Mouse (Mus musculus): ENCODE measurements around the gene Mapk8ip3. TPM values are rescaled to one million over a fixed set of nuclear protein-coding genes. Genes with fewer than 3 reads are reported as not detected.

Gene Mapk8ip3
- polyA plus RNA-seq, 1 experiment from 2014 or later = 21.8 TPM

GRCm38 (mm10) chr17:24878117-24878397, 58.7 kb downstream of the Mapk8ip3 start:
- H3K9me3 ChIP-seq (ENCODE audit: control insufficient read depth, low read length) = no peaks in the 10 kb centered on the region
- 24% methylated on average over 5 of the region's 5 CpGs for WGBS
- peak overlapping the region; percentile 64 for H3K9ac ChIP-seq (ENCODE audit: low read depth, low read length)
- H3K36me3 ChIP-seq (ENCODE audit: control insufficient read depth, insufficient read depth, low read length) = 0 out of 2 replicates have a peak, but pooled peaks cover 3% of the 10 kb centered on the region
- ATAC-seq = peak; percentile 72
- no peaks in the 10 kb centered on the region for H3K27me3 ChIP-seq (replicated peaks; ENCODE audit: control insufficient read depth, insufficient read depth, low read length)
- peak overlapping the region; percentile 74 for H3K27ac ChIP-seq (ENCODE audit: low read length)
- peaks cover 10% of the 10 kb centered on the region for H3K4me1 ChIP-seq (ENCODE audit: control insufficient read depth, insufficient read depth, low read length)
- H3K4me3 ChIP-seq (ENCODE audit: low read length) = peak overlapping the region; percentile 13
- peak overlapping the region; percentile 31 for H3K4me2 ChIP-seq (ENCODE audit: low read depth, low read length)

- ATAC-seq = peak; percentile 73
- WGBS = 44% methylated on average over 10 of the region's 10 CpGs
- H3K27ac ChIP-seq (ENCODE audit: low read length) = peak overlapping the region; percentile 74
- peak overlapping the region; percentile 31 for H3K4me2 ChIP-seq (ENCODE audit: low read depth, low read length)
- no peaks in the 10 kb centered on the region for H3K36me3 ChIP-seq (ENCODE audit: control insufficient read depth, insufficient read depth, low read length)
- no peaks in the 10 kb centered on the region for H3K9me3 ChIP-seq (ENCODE audit: control insufficient read depth, low read length)
- no peaks in the 10 kb centered on the region for H3K27me3 ChIP-seq (replicated peaks; ENCODE audit: control insufficient read depth, insufficient read depth, low read length)
- H3K4me1 ChIP-seq (ENCODE audit: control insufficient read depth, insufficient read depth, low read length) = peaks cover 10% of the 10 kb centered on the region
- H3K4me3 ChIP-seq (ENCODE audit: low read length) = peak overlapping the region; percentile 13; the same call in 1 of the 2 replicates
- peak overlapping the region; percentile 64 for H3K9ac ChIP-seq (ENCODE audit: low read depth, low read length)
Measured at GRCm38 (mm10) chr17:24877336-24878116, 59.3 kb downstream of the Mapk8ip3 start.

GRCm38 (mm10) chr17:24874989-24875388, 61.8 kb downstream of the Mapk8ip3 start:
- no peaks in the 10 kb centered on the region for H3K9me3 ChIP-seq (ENCODE audit: control insufficient read depth, low read length)
- H3K4me3 ChIP-seq (ENCODE audit: low read length) = no peak overlapping the region
- no peaks in the 10 kb centered on the region for H3K36me3 ChIP-seq (ENCODE audit: control insufficient read depth, insufficient read depth, low read length)
- H3K27ac ChIP-seq (ENCODE audit: low read length) = no peak overlapping the region
- ATAC-seq = 0 out of 2 replicates have a peak, but pooled peaks have one; percentile 41
- H3K9ac ChIP-seq (ENCODE audit: low read depth, low read length) = no peak overlapping the region
- H3K4me2 ChIP-seq (ENCODE audit: low read depth, low read length) = no peak overlapping the region
- 73% methylated on average over 8 of the region's 8 CpGs for WGBS
- H3K4me1 ChIP-seq (ENCODE audit: control insufficient read depth, insufficient read depth, low read length) = peaks cover 10% of the 10 kb centered on the region
- no peaks in the 10 kb centered on the region for H3K27me3 ChIP-seq (replicated peaks; ENCODE audit: control insufficient read depth, insufficient read depth, low read length)

GRCm38 (mm10) chr17:24874405-24874745, 62.4 kb downstream of the Mapk8ip3 start:
- no peak for ATAC-seq

GRCm38 (mm10) chr17:24873695-24874404, 62.9 kb downstream of the Mapk8ip3 start:
- Histone ChIP-seq H3K9ac (ENCODE audit: low read depth, low read length) (no peak overlapping the region), H3K4me1 (ENCODE audit: control insufficient read depth, insufficient read depth, low read length) (peaks cover 10% of the 10 kb centered on the region), H3K9me3 (ENCODE audit: control insufficient read depth, low read length) (no peaks in the 10 kb centered on the region), H3K4me3 (ENCODE audit: low read length) (no peak overlapping the region), H3K4me2 (ENCODE audit: low read depth, low read length) (no peak overlapping the region), H3K36me3 (ENCODE audit: control insufficient read depth, insufficient read depth, low read length) (no peaks in the 10 kb centered on the region), H3K27me3 (replicated peaks; ENCODE audit: control insufficient read depth, insufficient read depth, low read length) (no peaks in the 10 kb centered on the region), H3K27ac (ENCODE audit: low read length) (no peak overlapping the region)
- 52% methylated on average over 4 of the region's 4 CpGs for WGBS
- no peak for ATAC-seq

More at GRCm38 (mm10) chr17:24874405-24874745, 62.4 kb downstream of the Mapk8ip3 start:
- Histone ChIP-seq H3K4me2 (ENCODE audit: low read depth, low read length) (no peak overlapping the region), H3K9ac (ENCODE audit: low read depth, low read length) (no peak overlapping the region), H3K27ac (ENCODE audit: low read length) (no peak overlapping the region), H3K36me3 (ENCODE audit: control insufficient read depth, insufficient read depth, low read length) (no peaks in the 10 kb centered on the region), H3K4me3 (ENCODE audit: low read length) (no peak overlapping the region), H3K9me3 (ENCODE audit: control insufficient read depth, low read length) (no peaks in the 10 kb centered on the region), H3K27me3 (replicated peaks; ENCODE audit: control insufficient read depth, insufficient read depth, low read length) (no peaks in the 10 kb centered on the region), H3K4me1 (ENCODE audit: control insufficient read depth, insufficient read depth, low read length) (peaks cover 10% of the 10 kb centered on the region)
- WGBS = 50% methylated on average over 1 of the region's 1 CpGs

GRCm38 (mm10) chr17:24867914-24868313, 68.9 kb downstream of the Mapk8ip3 start:
- H3K9me3 ChIP-seq (ENCODE audit: control insufficient read depth, low read length) = no peaks in the 10 kb centered on the region
- no peak overlapping the region for H3K4me2 ChIP-seq (ENCODE audit: low read depth, low read length)
- no peak overlapping the region for H3K9ac ChIP-seq (ENCODE audit: low read depth, low read length)
- H3K4me1 ChIP-seq (ENCODE audit: control insufficient read depth, insufficient read depth, low read length) = no peaks in the 10 kb centered on the region
- no peak for ATAC-seq
- H3K4me3 ChIP-seq (ENCODE audit: low read length) = no peak overlapping the region
- WGBS = 95% methylated on average over 10 of the region's 10 CpGs
- 0 out of 2 replicates have a peak, but pooled peaks cover 3% of the 10 kb centered on the region for H3K36me3 ChIP-seq (ENCODE audit: control insufficient read depth, insufficient read depth, low read length)
- no peaks in the 10 kb centered on the region for H3K27me3 ChIP-seq (replicated peaks; ENCODE audit: control insufficient read depth, insufficient read depth, low read length)
- H3K27ac ChIP-seq (ENCODE audit: low read length) = no peak overlapping the region

- no peaks in the 10 kb centered on the region for H3K27me3 ChIP-seq (replicated peaks; ENCODE audit: control insufficient read depth, insufficient read depth, low read length)
- no peak within 1 kb of the TSS for H3K9ac ChIP-seq (ENCODE audit: low read depth, low read length)
- no peaks in the 10 kb centered on the region for H3K4me1 ChIP-seq (ENCODE audit: control insufficient read depth, insufficient read depth, low read length)
- H3K27ac ChIP-seq (ENCODE audit: low read length) = no peak within 1 kb of the TSS
- H3K9me3 ChIP-seq (ENCODE audit: control insufficient read depth, low read length) = no peaks in the 10 kb centered on the region
- H3K36me3 ChIP-seq (ENCODE audit: control insufficient read depth, insufficient read depth, low read length) = 0 out of 2 replicates have a peak, but pooled peaks cover 11% of the 10 kb centered on the region
- H3K4me3 ChIP-seq (ENCODE audit: low read length) = no peak within 1 kb of the TSS
- no peak for ATAC-seq
- WGBS = 87% methylated on average over 8 of the region's 8 CpGs
- H3K4me2 ChIP-seq (ENCODE audit: low read depth, low read length) = no peak within 1 kb of the TSS
Measured at GRCm38 (mm10) chr17:24865776-24866175, 71.0 kb downstream of the Mapk8ip3 start, which contains the start of gene Igfals. TSS of gene Igfals (plus strand) at chr17:24865997.

- Histone ChIP-seq H3K27ac (ENCODE audit: low read length) (no peak overlapping the region), H3K9me3 (ENCODE audit: control insufficient read depth, low read length) (no peaks in the 10 kb centered on the region), H3K4me1 (ENCODE audit: control insufficient read depth, insufficient read depth, low read length) (no peaks in the 10 kb centered on the region), H3K4me3 (ENCODE audit: low read length) (no peak overlapping the region), H3K27me3 (replicated peaks; ENCODE audit: control insufficient read depth, insufficient read depth, low read length) (no peaks in the 10 kb centered on the region), H3K36me3 (ENCODE audit: control insufficient read depth, insufficient read depth, low read length) (0 out of 2 replicates have a peak, but pooled peaks cover 11% of the 10 kb centered on the region), H3K4me2 (ENCODE audit: low read depth, low read length) (no peak overlapping the region), H3K9ac (ENCODE audit: low read depth, low read length) (no peak overlapping the region)
- ATAC-seq = no peak
- 92% methylated on average over 3 of the region's 3 CpGs for WGBS
Measured at GRCm38 (mm10) chr17:24861785-24862184, 75.0 kb downstream of the Mapk8ip3 start.

GRCm38 (mm10) chr17:24860076-24860475, 76.7 kb downstream of the Mapk8ip3 start:
- Histone ChIP-seq H3K4me3 (ENCODE audit: low read length) (no peak overlapping the region), H3K9ac (ENCODE audit: low read depth, low read length) (no peak overlapping the region), H3K4me1 (ENCODE audit: control insufficient read depth, insufficient read depth, low read length) (no peaks in the 10 kb centered on the region), H3K4me2 (ENCODE audit: low read depth, low read length) (no peak overlapping the region), H3K27me3 (replicated peaks; ENCODE audit: control insufficient read depth, insufficient read depth, low read length) (no peaks in the 10 kb centered on the region), H3K36me3 (ENCODE audit: control insufficient read depth, insufficient read depth, low read length) (0 out of 2 replicates have a peak, but pooled peaks cover 8% of the 10 kb centered on the region), H3K27ac (ENCODE audit: low read length) (no peak overlapping the region), H3K9me3 (ENCODE audit: control insufficient read depth, low read length) (no peaks in the 10 kb centered on the region)
- ATAC-seq = peak; percentile 27; the same call in 1 of the 2 replicates
- WGBS = 95% methylated on average over 8 of the region's 8 CpGs

All from intestine, embryonic 16.5 days (tissue).